Comparison of ENCODE assay signal across 16 mouse cellular contexts in genomic region chr13:36283545-36284067, GRCm38 (mm10).
DNase-seq lines count a peak whose midpoint lies in the region; ATAC-seq lines count a peak whose summit lies in the region.
"Had no signal": no experiment of that assay in that cellular context is flagged by ENCODE, and none has a peak within 500 bp of the region (broad histone marks: within the 10 kb centered on the region; RNA-seq: fewer than 3 reads in every experiment).

No protein-coding gene starts in this region.

- no peak overlapping the region for H3K9ac ChIP-seq in hindbrain, embryonic 12.5 days
- H3K9ac ChIP-seq in midbrain, embryonic 14.5 days (replicated peaks; ENCODE audit: low read length), result no peak overlapping the region
- H3K9ac ChIP-seq: heart, embryonic 13.5 days; liver, embryonic 15.5 days had no signal

- ATAC-seq in hindbrain, embryonic 12.5 days (ENCODE audit: low FRiP score), result peak; percentile 91
- ATAC-seq in midbrain, embryonic 14.5 days (ENCODE audit: low FRiP score, low TSS enrichment), result peak; percentile 88
- ATAC-seq in CD4-positive, CD25-positive, alpha-beta regulatory T cell, adult 4 months, result no peak

- peak overlapping the region; percentile 30; the same call in 1 of the 2 replicates for H3K4me2 ChIP-seq in hindbrain, embryonic 12.5 days (replicated peaks)
- peak overlapping the region; percentile 38 for H3K4me2 ChIP-seq in midbrain, embryonic 14.5 days (ENCODE audit: low read length)
- H3K4me2 ChIP-seq: heart, embryonic 13.5 days; liver, embryonic 15.5 days had no signal

- peaks cover 55% of the 10 kb centered on the region for H3K4me1 ChIP-seq in forebrain, embryonic 10.5 days
- peaks cover 23% of the 10 kb centered on the region for H3K4me1 ChIP-seq in hindbrain, embryonic 12.5 days
- peaks cover 31% of the 10 kb centered on the region for H3K4me1 ChIP-seq in midbrain, embryonic 14.5 days (ENCODE audit: control insufficient read depth, insufficient read depth, low read length)
- H3K4me1 ChIP-seq: liver, embryonic 15.5 days had no signal

- H3K4me3 ChIP-seq in forebrain, embryonic 10.5 days, result peak overlapping the region; percentile 16; the same call in 1 of the 2 replicates
- H3K4me3 ChIP-seq in hindbrain, embryonic 12.5 days, result no peak overlapping the region
- H3K4me3 ChIP-seq in midbrain, embryonic 14.5 days (replicated peaks; ENCODE audit: low read depth, low read length), result no peak overlapping the region
- H3K4me3 ChIP-seq: heart, embryonic 13.5 days; liver, embryonic 15.5 days; myocyte had no signal

- WGBS in forebrain, embryonic 10.5 days, result 15% methylated on average over 7 of the region's 7 CpGs
- 27% methylated on average over 7 of the region's 7 CpGs for WGBS in hindbrain, embryonic 12.5 days
- WGBS in midbrain, embryonic 14.5 days, result 5% methylated on average over 7 of the region's 7 CpGs

- H3K27me3 ChIP-seq in forebrain, embryonic 10.5 days (ENCODE audit: poor library complexity, severe bottlenecking), result peaks cover 58% of the 10 kb centered on the region
- H3K27me3 ChIP-seq in hindbrain, embryonic 12.5 days, result peaks cover 29% of the 10 kb centered on the region
- H3K27me3 ChIP-seq in midbrain, embryonic 14.5 days (ENCODE audit: control insufficient read depth, insufficient read depth, low read length), result peaks cover 43% of the 10 kb centered on the region
- H3K27me3 ChIP-seq: CH12.LX; heart, embryonic 13.5 days; liver, embryonic 15.5 days had no signal

- no peaks in the 10 kb centered on the region for H3K36me3 ChIP-seq in forebrain, embryonic 10.5 days (replicated peaks)
- H3K36me3 ChIP-seq in hindbrain, embryonic 12.5 days, result no peaks in the 10 kb centered on the region
- H3K36me3 ChIP-seq in midbrain, embryonic 14.5 days (ENCODE audit: control insufficient read depth, insufficient read depth, low read length), result no peaks in the 10 kb centered on the region
- H3K36me3 ChIP-seq: heart, embryonic 13.5 days; liver, embryonic 15.5 days had no signal

- H3K27ac ChIP-seq in forebrain, embryonic 10.5 days, result peak overlapping the region; percentile 81
- H3K27ac ChIP-seq in hindbrain, embryonic 12.5 days, result peak overlapping the region; percentile 83
- peak overlapping the region; percentile 82 for H3K27ac ChIP-seq in midbrain, embryonic 14.5 days (replicated peaks; ENCODE audit: low read depth, low read length)
- H3K27ac ChIP-seq: heart, embryonic 13.5 days; liver, embryonic 15.5 days; macrophage had no signal

- peak; percentile 37 for DNase-seq in brain, embryonic 18.5 days (ENCODE audit: low read depth, low spot score)
- DNase-seq in forebrain, embryonic 10.5 days (ENCODE audit: extremely low spot score, low spot score), result no peak
- DNase-seq in midbrain, embryonic 14.5 days, result peak; percentile 59
- DNase-seq in thymus, postnatal 4 days, result no peak
- no peak for DNase-seq in heart, adult 9 months (ENCODE audit: low spot score in 2 of 2)
- DNase-seq in urinary bladder, adult 18-20 months (ENCODE audit: low spot score in 2 of 2), result no peak
- DNase-seq: cerebellum, adult 9-10 months; gastrocnemius, postnatal 25 days; thymus, postnatal 14 days had no signal

- H3K9me3 ChIP-seq in forebrain, embryonic 10.5 days, result no peaks in the 10 kb centered on the region
- no peaks in the 10 kb centered on the region for H3K9me3 ChIP-seq in hindbrain, embryonic 12.5 days (replicated peaks)
- no peaks in the 10 kb centered on the region for H3K9me3 ChIP-seq in midbrain, embryonic 14.5 days (ENCODE audit: control insufficient read depth, low read length)
- H3K9me3 ChIP-seq: heart, embryonic 13.5 days; liver, embryonic 15.5 days had no signal

Comparison
In these comparisons a context has a peak if more than half of its experiments do, and no peak if none do; other contexts are left out.
1. DNase-seq: peak in brain, embryonic 18.5 days (single experiment) and midbrain, embryonic 14.5 days (single experiment); none in forebrain, embryonic 10.5 days (single experiment), thymus, postnatal 4 days (single experiment), heart, adult 9 months (0 of 2) and urinary bladder, adult 18-20 months (0 of 2).
2. Peak in every context shown above with its lines, with median percentiles within 50 percentile points of each other: H3K27ac ChIP-seq.